Mouse (Mus musculus): ENCODE results near the gene Palm2.

DNA sequence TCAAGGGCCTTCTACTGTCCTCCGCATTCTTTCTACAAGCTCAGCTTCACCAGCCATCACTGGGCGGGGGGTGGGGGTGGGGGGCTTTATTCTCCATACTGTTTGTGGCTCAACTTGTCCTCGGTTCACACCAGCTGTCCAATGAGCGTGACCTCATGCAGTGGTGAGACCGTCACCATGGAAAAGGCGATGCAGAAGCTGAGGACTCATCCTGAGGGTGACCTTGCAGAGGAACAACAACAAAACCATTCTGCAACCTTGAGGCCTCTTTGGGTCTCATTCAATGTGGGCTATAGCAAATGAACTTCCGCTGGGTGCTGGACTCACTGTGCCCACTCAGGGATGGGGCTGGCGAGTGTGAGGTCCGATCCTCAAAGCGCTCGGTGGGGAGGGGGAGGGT, 317.5 kb downstream of the Palm2 start:
- TF ChIP-seq CTCF (conservative IDR thresholded peaks at IDR 0.05; ENCODE audit: low read length): no peak
- no peak for TF ChIP-seq NANOG (IDR thresholded peaks at IDR 0.05; ENCODE audit: borderline replicate concordance, low read length)
- TF ChIP-seq POU5F1 (IDR thresholded peaks at IDR 0.05; ENCODE audit: borderline replicate concordance, low read length): no peak

Measured in E14TG2a.4 (cell line).